Mouse (Mus musculus) embryonic facial prominence, embryonic 14.5 days (tissue): ENCODE measurements at regions not wholly inside any gene's neighbourhood (a gene's known extent, or its start where the extent isn't known, plus 50 kb on each side); places are given as distances from the start of the nearest gene placed in this dataset.

Experiments used
- ATAC-seq: fragments of 200-750 bp; cut with Nextera tagmentation; 2 replicates; pipeline ENCODE4 v1.8.0; 2017; ENCODE audit warnings: low read depth, moderate number of reproducible peaks, moderate TSS enrichment
- DNase-seq: peaks from one replicate; pipeline ENCODE4 v3.0.0-alpha.2; 2015; ENCODE audit warnings: low spot score
- H3K27ac ChIP-seq: fragments of 300-500 bp; sonication (generic); replicated peaks from 2 replicates; pipeline ENCODE4 v1.5.1; 2014; ENCODE audit warnings: low read depth, mild to moderate bottlenecking, low read length, moderate library complexity
- H3K27me3 ChIP-seq: fragments of 300-500 bp; sonication (generic); replicated peaks from 2 replicates; pipeline ENCODE4 v1.6.1; 2014; ENCODE audit warnings: low read length; ENCODE audit not compliant: control insufficient read depth, insufficient read depth
- H3K36me3 ChIP-seq: fragments of 300-500 bp; sonication (generic); 2 replicates; pipeline ENCODE4 v1.6.1; 2014; ENCODE audit warnings: low read length, mixed read lengths; ENCODE audit not compliant: control insufficient read depth, insufficient read depth
- H3K4me1 ChIP-seq: fragments of 300-500 bp; sonication (generic); 2 replicates; pipeline ENCODE4 v1.6.1; 2014; ENCODE audit warnings: antibody characterized with exemption, low read length; ENCODE audit not compliant: control insufficient read depth, insufficient read depth
- H3K4me2 ChIP-seq: fragments of 300-500 bp; sonication (generic); 2 replicates; pipeline ENCODE4 v1.6.1; 2014; ENCODE audit warnings: low read depth, mild to moderate bottlenecking, low read length, moderate library complexity, mixed read lengths
- H3K4me3 ChIP-seq: fragments of 300-500 bp; sonication (generic); 2 replicates; pipeline ENCODE4 v1.5.1; 2014; ENCODE audit warnings: low read depth, mild to moderate bottlenecking, low read length
- H3K9ac ChIP-seq: fragments of 300-500 bp; sonication (generic); 2 replicates; pipeline ENCODE4 v1.6.1; 2014; ENCODE audit warnings: low read depth, mild to moderate bottlenecking, low read length, moderate library complexity, mixed read lengths
- H3K9me3 ChIP-seq: fragments of 300-500 bp; sonication (generic); 2 replicates; pipeline ENCODE4 v1.6.1; 2016; ENCODE audit warnings: low read length; ENCODE audit not compliant: control insufficient read depth
- WGBS: fragments of 180-500 bp; shearing (Covaris S2); extraction: QIAGEN DNeasy Blood & Tissue Kit; methylation state at CpG from one replicate; pipeline ENCODE4 v1.1.7; 2014; 5-methylcytosine and 5-hydroxymethylcytosine counted together

DNA sequence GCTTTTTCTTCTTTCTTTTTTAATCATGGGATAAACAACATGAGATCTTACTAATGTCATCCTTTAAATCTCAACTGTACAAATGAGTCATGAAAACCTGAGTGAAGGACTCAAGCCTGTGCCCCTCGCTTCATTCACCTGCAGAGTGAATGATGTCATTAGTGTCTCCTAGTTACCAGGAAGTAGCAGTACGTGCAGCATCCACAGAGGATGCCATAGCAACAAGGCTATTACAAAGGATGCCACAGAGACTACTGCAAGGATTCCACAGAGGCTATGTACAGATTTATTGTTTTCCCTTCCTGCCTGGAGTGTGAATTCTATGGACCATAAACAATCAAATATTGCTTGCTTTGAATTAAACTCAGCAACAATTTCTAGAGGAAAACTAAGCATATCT lies 98.0 kb upstream of the Fat4 start:
- no peaks in the 10 kb centered on the region for H3K27me3 ChIP-seq
- H3K4me1 ChIP-seq = no peaks in the 10 kb centered on the region; the same call in 1 of the 2 replicates
- H3K9me3 ChIP-seq = no peaks in the 10 kb centered on the region
- 65% methylated on average over 2 of the region's 2 CpGs for WGBS
- no peaks in the 10 kb centered on the region for H3K36me3 ChIP-seq
- DNase-seq = peak; percentile 12
- H3K4me2 ChIP-seq = no peak overlapping the region
- peak; percentile 74; the same call in 1 of the 2 replicates for ATAC-seq
- no peak overlapping the region for H3K4me3 ChIP-seq
- H3K27ac ChIP-seq = no peak overlapping the region
- no peak overlapping the region for H3K9ac ChIP-seq

DNA sequence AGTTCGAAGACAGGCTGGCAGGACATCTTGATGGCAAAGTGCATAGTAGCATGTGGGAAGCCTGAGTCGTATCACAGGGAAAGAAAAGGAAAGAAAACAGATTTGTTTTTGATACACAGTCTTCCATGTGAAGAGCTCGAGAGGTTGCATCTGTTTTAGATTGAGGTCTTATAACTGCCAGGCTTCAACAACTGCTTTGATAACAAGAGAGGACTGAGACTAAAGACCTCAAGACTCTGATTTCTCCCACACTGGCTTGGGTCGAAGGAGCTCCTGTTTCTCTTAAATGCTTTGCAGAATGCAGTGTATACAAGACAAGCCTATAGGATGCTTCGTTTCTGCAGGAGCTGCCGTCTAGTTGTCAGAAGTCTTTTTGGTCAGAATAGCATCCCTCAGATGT lies 103.0 kb upstream of the Fat4 start:
- ATAC-seq (no peak), DNase-seq (peak; percentile 53)
- H3K4me2 ChIP-seq = no peak overlapping the region
- no peak overlapping the region for H3K27ac ChIP-seq
- no peaks in the 10 kb centered on the region for H3K9me3 ChIP-seq
- H3K4me1 ChIP-seq = no peaks in the 10 kb centered on the region; the same call in 1 of the 2 replicates
- H3K9ac ChIP-seq = no peak overlapping the region
- WGBS = 43% methylated on average over 6 of the region's 6 CpGs
- H3K27me3 ChIP-seq = no peaks in the 10 kb centered on the region
- H3K4me3 ChIP-seq = no peak overlapping the region
- H3K36me3 ChIP-seq = no peaks in the 10 kb centered on the region

DNA sequence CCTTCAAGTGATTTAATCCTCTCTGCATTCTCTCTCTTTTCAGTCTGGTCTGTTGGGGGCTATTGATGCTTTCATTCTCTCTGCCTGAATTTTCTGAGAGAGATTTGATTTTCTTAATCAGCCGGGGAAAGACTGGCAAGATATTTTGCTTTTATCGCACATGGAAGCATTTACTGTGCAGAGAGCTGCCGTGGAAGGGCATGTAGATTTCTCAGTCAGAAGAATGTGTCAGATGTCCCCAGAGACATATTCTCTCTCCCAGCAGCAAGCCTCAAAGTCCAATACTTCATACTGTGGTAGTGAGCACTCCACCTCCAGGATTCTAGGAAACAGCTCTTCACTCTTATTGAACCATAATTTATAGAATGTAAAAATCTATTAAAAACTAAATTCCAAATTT lies 103.7 kb upstream of the Fat4 start:
- no peak overlapping the region for H3K4me3 ChIP-seq
- ATAC-seq (no peak), DNase-seq (peak; percentile 19)
- no peaks in the 10 kb centered on the region for H3K27me3 ChIP-seq
- no peak overlapping the region for H3K27ac ChIP-seq
- H3K4me1 ChIP-seq = no peaks in the 10 kb centered on the region; the same call in 1 of the 2 replicates
- no peaks in the 10 kb centered on the region for H3K36me3 ChIP-seq
- H3K4me2 ChIP-seq = no peak overlapping the region
- H3K9ac ChIP-seq = no peak overlapping the region
- no peaks in the 10 kb centered on the region for H3K9me3 ChIP-seq
- 23% methylated on average over 3 of the region's 3 CpGs for WGBS

DNA sequence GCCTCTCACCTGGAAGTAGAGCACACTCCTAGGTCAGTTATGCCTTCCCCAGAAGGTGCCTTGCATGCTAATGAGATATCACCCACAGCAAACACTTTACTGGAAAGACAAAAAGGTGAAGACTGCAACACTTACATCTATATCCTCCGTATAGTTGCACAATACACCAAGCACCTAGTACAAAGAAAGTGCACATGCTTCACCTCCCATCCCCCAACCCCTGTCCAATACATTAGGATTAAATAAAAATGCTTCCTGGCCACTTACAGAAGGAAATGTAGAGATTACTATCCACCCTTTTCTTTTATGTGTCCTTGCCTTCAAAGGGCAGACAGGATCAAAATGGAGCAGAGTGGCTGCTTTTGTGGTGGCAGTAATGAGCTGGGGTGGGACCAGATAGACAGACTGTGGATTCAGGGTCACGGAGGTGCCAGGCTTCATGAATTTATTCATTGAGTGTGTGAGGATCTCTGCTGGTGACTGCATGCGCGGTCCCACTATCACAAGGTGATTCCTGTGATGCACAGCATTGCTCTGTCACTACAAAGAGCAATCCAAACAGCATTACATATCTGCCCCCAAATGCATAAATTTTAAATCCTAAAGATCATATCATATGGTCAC lies 109.9 kb upstream of the Fat4 start:
- H3K9me3 ChIP-seq = no peaks in the 10 kb centered on the region
- no peaks in the 10 kb centered on the region for H3K27me3 ChIP-seq
- ATAC-seq = no peak
- 79% methylated on average over 4 of the region's 4 CpGs for WGBS
- H3K4me1 ChIP-seq = no peaks in the 10 kb centered on the region
- no peak overlapping the region for H3K4me3 ChIP-seq
- no peak for DNase-seq
- H3K27ac ChIP-seq = no peak overlapping the region
- no peak overlapping the region for H3K4me2 ChIP-seq
- H3K9ac ChIP-seq = no peak overlapping the region
- no peaks in the 10 kb centered on the region for H3K36me3 ChIP-seq

DNA sequence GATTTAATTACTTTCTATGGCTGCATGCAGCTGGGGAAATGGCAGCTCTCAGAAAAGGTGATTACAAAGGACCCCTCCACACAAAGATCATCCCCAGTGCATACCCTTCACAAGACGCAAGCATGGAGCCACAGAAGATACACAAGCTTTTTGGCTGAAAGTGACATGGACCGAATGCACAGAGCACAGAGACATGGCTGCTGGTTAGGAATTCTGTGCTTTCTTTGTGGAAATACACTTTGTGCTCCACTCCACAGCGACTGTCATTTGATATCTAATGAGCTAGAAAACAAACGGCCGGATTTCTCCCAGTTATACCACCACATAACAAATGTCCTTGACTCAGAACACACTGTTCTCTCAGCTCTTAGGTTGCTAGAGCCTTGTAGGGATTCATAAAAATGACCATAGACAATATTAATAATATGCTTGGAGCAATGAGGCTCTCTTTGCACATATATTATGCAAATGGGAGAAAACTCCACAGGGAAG lies 132.1 kb upstream of the Fat4 start:
- Histone ChIP-seq H3K9ac (no peak overlapping the region), H3K4me1 (no peaks in the 10 kb centered on the region), H3K4me3 (no peak overlapping the region), H3K9me3 (no peaks in the 10 kb centered on the region), H3K4me2 (no peak overlapping the region), H3K27me3 (no peaks in the 10 kb centered on the region), H3K36me3 (no peaks in the 10 kb centered on the region), H3K27ac (no peak overlapping the region)
- ATAC-seq (no peak), DNase-seq (no peak)
- WGBS = 49% methylated on average over 5 of the region's 5 CpGs

DNA sequence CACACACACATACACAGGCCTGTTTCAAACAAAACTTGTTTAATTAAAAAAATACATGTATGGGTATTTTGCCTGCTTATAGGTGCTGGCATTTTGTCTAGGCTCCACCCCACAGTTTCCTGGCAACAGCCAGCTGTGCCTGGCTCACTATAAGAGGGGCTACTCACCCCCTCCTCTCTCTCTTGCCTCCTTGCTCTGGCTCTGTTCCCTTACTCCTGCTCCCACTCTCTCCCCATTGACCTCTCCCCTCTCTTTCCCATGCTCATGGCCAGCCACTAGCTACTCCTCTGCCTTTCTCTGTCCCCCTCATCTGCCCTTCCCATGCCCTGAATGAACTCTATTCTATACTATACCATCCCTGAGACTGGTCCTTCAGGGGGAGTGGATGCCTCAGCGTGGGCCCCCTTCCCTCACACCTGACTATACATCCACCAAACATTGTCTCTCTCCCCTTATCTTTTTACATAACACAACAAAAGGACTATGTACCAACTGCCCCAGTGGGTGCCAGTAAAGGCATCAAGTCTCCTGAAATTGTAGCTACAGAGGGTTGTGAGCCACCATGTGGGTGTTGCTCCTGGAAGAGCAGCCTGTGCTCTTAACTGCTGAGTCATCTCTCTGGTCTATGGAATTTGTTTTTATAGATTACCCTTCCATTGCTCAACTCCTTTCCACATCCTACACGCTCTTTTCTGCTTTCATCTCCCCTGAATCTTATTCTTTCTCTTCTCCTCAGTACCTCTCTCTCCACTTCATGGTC lies 133.1 kb upstream of the Fat4 start:
- no peak for DNase-seq
- no peak for ATAC-seq
- H3K9ac ChIP-seq = no peak overlapping the region
- H3K4me3 ChIP-seq = no peak overlapping the region
- H3K9me3 ChIP-seq = no peaks in the 10 kb centered on the region
- whole genome bisulfite sequencing = 82% methylated on average over 2 of the region's 2 CpGs
- no peak overlapping the region for H3K27ac ChIP-seq
- no peaks in the 10 kb centered on the region for H3K36me3 ChIP-seq
- no peaks in the 10 kb centered on the region for H3K4me1 ChIP-seq
- H3K4me2 ChIP-seq = no peak overlapping the region
- H3K27me3 ChIP-seq = no peaks in the 10 kb centered on the region

DNA sequence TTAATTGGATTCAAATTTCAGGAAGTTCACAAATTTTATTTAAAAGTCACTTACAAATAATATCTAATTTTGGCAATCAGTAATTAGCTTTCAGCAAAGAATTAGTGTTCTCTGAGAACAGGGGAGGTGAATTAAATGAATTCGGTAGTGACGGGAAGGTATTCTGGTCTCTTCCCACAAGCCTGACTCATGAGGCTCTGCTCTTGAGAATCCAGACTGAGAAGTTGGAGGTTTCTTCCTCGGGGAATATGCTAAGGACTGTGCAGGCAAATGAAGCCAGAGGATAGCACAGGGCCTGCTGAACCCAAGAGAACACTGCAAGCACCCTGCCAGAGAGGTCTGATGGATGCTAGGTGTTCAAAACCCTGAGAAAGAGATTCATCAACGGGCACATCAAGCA lies 144.6 kb upstream of the Fat4 start:
- 86% methylated on average over 4 of the region's 4 CpGs for WGBS
- Histone ChIP-seq H3K4me1 (no peaks in the 10 kb centered on the region), H3K27me3 (no peaks in the 10 kb centered on the region), H3K4me2 (no peak overlapping the region), H3K36me3 (no peaks in the 10 kb centered on the region), H3K9ac (no peak overlapping the region), H3K27ac (no peak overlapping the region), H3K9me3 (no peaks in the 10 kb centered on the region), H3K4me3 (no peak overlapping the region)
- DNase-seq (no peak), ATAC-seq (no peak)

DNA sequence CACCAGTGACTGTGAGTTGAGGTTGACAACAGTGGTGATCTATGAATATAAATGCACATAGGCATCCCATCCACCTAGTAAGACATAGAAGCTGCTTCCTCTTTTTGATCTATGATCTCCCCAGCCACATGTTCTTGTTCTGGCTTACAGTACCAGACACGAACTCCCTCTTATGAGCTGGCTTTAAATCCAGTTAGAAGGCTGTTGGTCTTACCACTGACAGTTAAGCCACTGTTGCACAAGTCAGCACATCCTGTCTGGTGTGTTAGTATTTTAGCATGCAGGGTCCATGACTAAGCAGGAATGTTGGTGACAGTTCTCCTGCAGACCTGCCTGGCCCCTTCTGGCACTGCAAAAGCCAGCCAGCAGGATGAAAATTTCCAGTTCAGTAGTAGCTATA lies 164.1 kb upstream of the Fat4 start:
- ATAC-seq (no peak), DNase-seq (no peak)
- no peak overlapping the region for H3K4me3 ChIP-seq
- H3K9me3 ChIP-seq = no peaks in the 10 kb centered on the region
- no peak overlapping the region for H3K9ac ChIP-seq
- H3K4me2 ChIP-seq = no peak overlapping the region
- no peak overlapping the region for H3K27ac ChIP-seq
- no peaks in the 10 kb centered on the region for H3K27me3 ChIP-seq
- no peaks in the 10 kb centered on the region for H3K36me3 ChIP-seq
- 85% methylated on average over 1 of the region's 1 CpGs for WGBS
- H3K4me1 ChIP-seq = no peaks in the 10 kb centered on the region
